Mouse (Mus musculus) urinary bladder, adult 2 months (tissue): Measurements from ENCODE around the gene Crbn. TPM values are rescaled to one million over a fixed set of nuclear protein-coding genes. Genes with fewer than 3 reads are reported as not detected.

Experiments
- DNase-seq: peaks from one replicate; pipeline ENCODE4 v3.0.0; 2022; ENCODE audit warnings: low spot score
- polyA plus RNA-seq: library from polyadenylated mRNA; depleted of rRNA; stranded (reverse); fragments of >200 nt; gene quantifications from 2 replicates; pipeline ENCODE4 v1.2.3, GENCODE M21; 2012; rRNA removed

The Crbn gene
- 31.3 and 32.7 TPM in 2 replicates for polyA plus RNA-seq

GRCm38 (mm10) chr6:106799333-106800226 is at the start of gene Crbn:
TSS of gene Crbn (minus strand) at chr6:106800077.
- peak; percentile 90 for DNase-seq

GRCm38 (mm10) chr6:106840181-106840580 is 40.3 kb upstream of the Crbn start:
- no peak for DNase-seq

GRCm38 (mm10) chr6:106838053-106838452 is 38.2 kb upstream of the Crbn start:
- no peak for DNase-seq

- DNase-seq = no peak
These were observed 35.4 kb upstream of the Crbn start for GRCm38 (mm10) chr6:106835316-106835715.

GRCm38 (mm10) chr6:106822329-106822728 is 22.5 kb upstream of the Crbn start:
- DNase-seq = no peak

GRCm38 (mm10) chr6:106820566-106820965 is 20.7 kb upstream of the Crbn start:
- no peak for DNase-seq

- DNase-seq = no peak
These were observed 20.0 kb upstream of the Crbn start for GRCm38 (mm10) chr6:106819906-106820305.

GRCm38 (mm10) chr6:106819246-106819645 is 19.4 kb upstream of the Crbn start:
- DNase-seq = no peak

- no peak for DNase-seq
These were observed 10.8 kb upstream of the Crbn start for GRCm38 (mm10) chr6:106810686-106811085.

GRCm38 (mm10) chr6:106809161-106809560 is 9.3 kb upstream of the Crbn start:
- DNase-seq = no peak

GRCm38 (mm10) chr6:106804904-106805303 is 5.0 kb upstream of the Crbn start:
- DNase-seq = no peak

- no peak for DNase-seq
These were observed 315 bp upstream of the Crbn start for GRCm38 (mm10) chr6:106800227-106800557.

- no peak for DNase-seq
These were observed 5.6 kb downstream of the Crbn start for GRCm38 (mm10) chr6:106794094-106794814.

- no peak for DNase-seq
These were observed 6.3 kb downstream of the Crbn start for GRCm38 (mm10) chr6:106793621-106794020.

GRCm38 (mm10) chr6:106793088-106793487 is 6.8 kb downstream of the Crbn start:
- no peak for DNase-seq

- no peak for DNase-seq
These were observed 7.4 kb downstream of the Crbn start for GRCm38 (mm10) chr6:106792486-106792885.

GRCm38 (mm10) chr6:106791429-106791828 is 8.4 kb downstream of the Crbn start:
- DNase-seq = no peak

- DNase-seq = no peak
These were observed 12.7 kb downstream of the Crbn start for GRCm38 (mm10) chr6:106787138-106787537.

GRCm38 (mm10) chr6:106770046-106770445 is 29.8 kb downstream of the Crbn start:
- no peak for DNase-seq

- no peak for DNase-seq
These were observed 30.5 kb downstream of the Crbn start for GRCm38 (mm10) chr6:106769290-106769866.

GRCm38 (mm10) chr6:106768640-106769289 is 31.1 kb downstream of the Crbn start, which contains the start of gene Trnt1:
TSS of gene Trnt1 (plus strand) at chr6:106769120.
- DNase-seq = peak; percentile 88

- no peak for DNase-seq
These were observed 33.1 kb downstream of the Crbn start for GRCm38 (mm10) chr6:106766774-106767173.
